Mouse (Mus musculus) heart, postnatal 0 days (tissue): ENCODE results near the gene Ifitm2. TPM values are rescaled to one million over a fixed set of nuclear protein-coding genes. Genes with fewer than 3 reads are reported as not detected.
A peak's percentile ranks its signal among the peaks of the same experiment; 100 is the strongest.

Experiments used
- ATAC-seq: fragments of 200-750 bp; cut with Nextera tagmentation; 2 replicates; pipeline ENCODE4 v1.8.0; 2017; ENCODE audit warnings: low read depth, moderate number of reproducible peaks, moderate library complexity; ENCODE audit not compliant: insufficient read depth
- DNase-seq: peaks from one replicate; pipeline ENCODE4 v3.0.0-alpha.2; 2016; ENCODE audit warnings: low spot score
- H3K27ac ChIP-seq: fragments of 300-500 bp; sonication (generic); 2 replicates; pipeline ENCODE4 v1.5.1; 2014; ENCODE audit warnings: low read depth, mild to moderate bottlenecking
- H3K27me3 ChIP-seq: fragments of 300-500 bp; sonication (generic); 2 replicates; pipeline ENCODE4 v1.6.1; 2014; ENCODE audit warnings: low read length, mixed read lengths; ENCODE audit not compliant: control insufficient read depth, insufficient read depth
- H3K36me3 ChIP-seq: fragments of 300-500 bp; sonication (generic); replicated peaks from 2 replicates; pipeline ENCODE4 v1.6.1; 2014; ENCODE audit warnings: low read length, mixed read lengths; ENCODE audit not compliant: control insufficient read depth, insufficient read depth
- H3K4me1 ChIP-seq: fragments of 300-500 bp; sonication (generic); 2 replicates; pipeline ENCODE4 v1.6.1; 2014; ENCODE audit warnings: antibody characterized with exemption; ENCODE audit not compliant: control insufficient read depth, insufficient read depth
- H3K4me2 ChIP-seq: fragments of 300-500 bp; sonication (generic); 2 replicates; pipeline ENCODE4 v1.6.1; 2014; ENCODE audit warnings: low read depth, mild to moderate bottlenecking, low read length, moderate library complexity
- H3K4me3 ChIP-seq: fragments of 300-500 bp; sonication (generic); 2 replicates; pipeline ENCODE4 v1.5.1; 2014; ENCODE audit warnings: low read depth, low read length
- H3K9ac ChIP-seq: fragments of 300-500 bp; sonication (generic); replicated peaks from 2 replicates; pipeline ENCODE4 v1.6.1; 2014; ENCODE audit warnings: low read depth, low read length, mixed read lengths
- H3K9me3 ChIP-seq: fragments of 300-500 bp; sonication (generic); replicated peaks from 2 replicates; pipeline ENCODE4 v1.6.1; 2016; ENCODE audit warnings: low read length; ENCODE audit not compliant: control insufficient read depth
- CTCF ChIP-seq: IDR thresholded peaks from 2 replicates; pipeline ENCODE4 v1.5.1; 2016; ENCODE audit warnings: antibody characterized with exemption, control low read depth, low read depth
- EP300 ChIP-seq: IDR thresholded peaks from 2 replicates; pipeline ENCODE4 v1.6.1; 2016; ENCODE audit warnings: antibody characterized with exemption, low read depth
- WGBS: fragments of 180-500 bp; shearing (Covaris S2); extraction: QIAGEN DNeasy Blood & Tissue Kit; methylation state at CpG from one replicate; pipeline ENCODE4 v1.1.7; 2014; 5-methylcytosine and 5-hydroxymethylcytosine counted together
- polyA plus RNA-seq: library from polyadenylated mRNA; unstranded; fragments of >200 nt; fragmentation: Nextera tagmentation; extraction: Ambion mirVana; gene quantifications from 2 replicates; pipeline ENCODE4 v1.2.1, GENCODE M21; 2015
- total RNA-seq: library from RNA; depleted of rRNA; stranded (reverse); fragments of >200 nt; gene quantifications from 2 replicates; pipeline ENCODE4 v1.2.3, GENCODE M21; 2014; ENCODE audit warnings: low replicate concordance; rRNA removed

Gene Ifitm2
- total RNA-seq = 172 and 232 TPM in 2 replicates
- 516 and 534 TPM in 2 replicates for polyA plus RNA-seq

DNA sequence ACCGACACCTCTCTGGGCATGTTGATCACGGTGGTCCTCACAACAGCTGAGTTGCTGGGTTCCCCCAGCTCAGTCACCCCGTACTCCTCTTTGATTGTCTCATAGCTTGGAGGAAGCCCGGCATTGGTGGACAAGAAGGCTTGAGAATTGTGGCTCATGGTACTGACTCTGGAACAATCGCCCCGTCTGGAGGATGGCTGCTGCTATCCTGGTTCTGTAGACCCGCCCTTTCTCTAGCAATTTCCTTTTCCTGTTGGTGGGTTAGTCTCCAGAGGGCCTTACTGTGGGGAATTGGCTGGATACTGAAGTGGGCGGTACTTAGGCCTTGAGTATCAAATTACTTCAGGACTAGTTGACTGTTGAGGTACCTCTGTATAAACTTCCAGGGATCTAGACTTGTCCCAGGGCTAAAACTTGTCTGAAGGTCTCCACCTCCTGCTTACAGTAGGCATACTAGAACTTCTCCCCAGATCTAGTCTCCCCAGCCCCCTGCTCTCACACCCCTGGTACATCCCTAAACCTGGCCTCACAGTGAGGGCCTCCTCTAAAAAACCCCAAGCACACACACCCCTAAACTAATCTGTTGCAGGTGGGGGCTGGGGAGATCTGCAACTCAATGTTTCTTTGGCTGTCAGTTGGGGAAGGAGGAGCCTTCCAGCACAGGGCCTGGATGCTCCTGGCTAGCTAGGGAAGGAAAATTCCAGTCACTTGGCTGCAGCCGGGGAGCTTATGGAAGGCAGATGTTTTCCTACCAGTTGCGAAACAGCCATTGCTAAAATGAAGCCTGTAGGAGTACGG lies at the start of gene Ifitm2, which contains the start of gene Gm45717:
Gene Ifitm2, minus strand, starts transcription at position 230 of the 798 bp plus-strand sequence.
Gene Gm45717, minus strand, starts transcription at position 180 of the 798 bp plus-strand sequence.
- Histone ChIP-seq H3K27ac (peak within 1 kb of the TSS; percentile 91), H3K27me3 (no peaks in the 10 kb centered on the region), H3K9me3 (no peaks in the 10 kb centered on the region), H3K9ac (peak within 1 kb of the TSS; percentile 67), H3K36me3 (no peaks in the 10 kb centered on the region), H3K4me3 (peak within 1 kb of the TSS; percentile 59), H3K4me2 (peak within 1 kb of the TSS; percentile 74), H3K4me1 (peaks cover 18% of the 10 kb centered on the region)
- DNase-seq (peak; percentile 95), ATAC-seq (peak; percentile 91)
- WGBS = 7% methylated on average over 11 of the region's 11 CpGs
- TF ChIP-seq CTCF = no peak

- 52% methylated on average over 5 of the region's 5 CpGs for WGBS
- DNase-seq = no peak
These were observed 47.6 kb upstream of the Ifitm2 start for GRCm38 (mm10) chr7:141003248-141004010.

GRCm38 (mm10) chr7:141000881-141001708 lies 45.3 kb upstream of the Ifitm2 start:
- no peak for DNase-seq
- Histone ChIP-seq H3K9ac (no peak overlapping the region), H3K9me3 (no peaks in the 10 kb centered on the region), H3K27ac (no peak overlapping the region), H3K4me3 (no peak overlapping the region), H3K27me3 (no peaks in the 10 kb centered on the region), H3K4me1 (no peaks in the 10 kb centered on the region), H3K36me3 (no peaks in the 10 kb centered on the region), H3K4me2 (no peak overlapping the region)
- WGBS = 68% methylated on average over 15 of the region's 15 CpGs
- TF ChIP-seq EP300 = no peak
- no peak for TF ChIP-seq CTCF
- ATAC-seq = no peak

More at GRCm38 (mm10) chr7:141003248-141004010, 47.6 kb upstream of the Ifitm2 start:
- no peak for ATAC-seq
- H3K4me3 ChIP-seq = no peak overlapping the region
- H3K4me2 ChIP-seq = no peak overlapping the region
- H3K27ac ChIP-seq = no peak overlapping the region
- H3K4me1 ChIP-seq = 0 out of 2 replicates have a peak, but pooled peaks cover under 1% of the 10 kb centered on the region
- H3K9ac ChIP-seq = no peak overlapping the region
- no peaks in the 10 kb centered on the region for H3K9me3 ChIP-seq
- H3K27me3 ChIP-seq = no peaks in the 10 kb centered on the region
- no peaks in the 10 kb centered on the region for H3K36me3 ChIP-seq
- TF ChIP-seq CTCF (no peak), EP300 (no peak)

- Histone ChIP-seq H3K4me3 (no peak overlapping the region), H3K4me2 (no peak overlapping the region), H3K4me1 (no peaks in the 10 kb centered on the region), H3K36me3 (no peaks in the 10 kb centered on the region), H3K27ac (no peak overlapping the region), H3K9ac (no peak overlapping the region), H3K27me3 (no peaks in the 10 kb centered on the region), H3K9me3 (no peaks in the 10 kb centered on the region)
- 76% methylated on average over 11 of the region's 11 CpGs for WGBS
- DNase-seq (no peak), ATAC-seq (no peak)
- TF ChIP-seq CTCF = no peak
These were observed 43.3 kb upstream of the Ifitm2 start for GRCm38 (mm10) chr7:140998853-140999700.
